Mouse (Mus musculus) ovary, adult 18-20 months (tissue): Measurements from ENCODE around the gene Cabin1.

Source experiments
- DNase-seq: peaks from one replicate; pipeline ENCODE4 v3.0.0; 2022; ENCODE audit warnings: low spot score, mixed read lengths

Gene Cabin1

GRCm38 (mm10) chr10:75635693-75636055 lies 128.5 kb downstream of the Cabin1 start:
- DNase-seq = peak; percentile 67

DNA sequence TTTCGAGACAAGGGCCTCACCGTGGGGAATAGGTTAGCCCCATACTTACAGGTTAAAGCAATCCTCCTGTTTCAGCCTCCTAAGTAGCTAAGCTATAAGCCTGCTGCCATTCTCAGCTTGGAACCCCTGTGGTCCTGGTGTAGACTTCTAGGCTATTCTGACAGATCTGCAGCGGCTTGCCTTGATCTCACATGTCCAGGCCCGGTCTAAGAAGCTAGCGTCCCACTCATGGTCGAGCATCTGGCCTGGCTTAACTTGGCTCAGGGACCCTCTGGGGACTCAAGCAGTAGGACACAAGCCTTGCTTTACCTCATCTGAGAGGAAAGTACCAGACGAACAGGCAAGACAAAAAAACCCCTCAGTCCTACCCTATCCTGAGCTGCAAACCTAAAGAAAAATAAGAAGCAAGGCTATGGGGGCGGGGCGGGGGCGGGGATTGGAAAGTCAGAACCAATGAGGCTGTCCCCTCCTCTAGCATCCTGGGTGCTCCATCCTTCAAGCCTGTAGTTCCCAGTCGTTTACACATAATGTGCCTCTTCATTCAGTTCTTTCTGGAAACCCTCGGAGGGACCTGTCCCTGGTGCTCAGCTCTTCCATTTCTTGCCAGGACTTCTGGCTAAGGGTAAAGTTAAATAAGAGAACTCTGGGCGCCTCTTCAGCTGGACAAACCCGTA lies 129.0 kb downstream of the Cabin1 start:
- no peak for DNase-seq

DNA sequence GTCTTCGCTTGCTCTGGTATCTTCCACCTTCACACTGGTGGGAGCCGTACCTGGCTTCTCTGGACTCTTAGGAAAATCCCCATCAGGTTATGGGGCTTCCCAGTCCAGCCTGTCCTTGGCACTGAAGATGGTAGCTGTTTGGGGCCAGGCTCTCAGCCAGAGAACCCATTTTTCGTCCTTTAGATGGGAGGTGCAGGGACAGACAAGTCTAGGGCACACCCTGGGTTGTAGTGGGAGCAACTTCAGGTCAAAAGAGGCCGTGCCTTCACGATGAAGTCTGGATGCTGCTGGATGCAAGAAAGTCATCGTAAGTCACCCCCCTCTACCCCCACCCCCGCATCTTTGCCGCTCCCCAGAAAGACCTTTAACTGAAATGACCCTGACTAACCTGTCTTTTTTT lies 129.5 kb downstream of the Cabin1 start:
- no peak for DNase-seq

DNA sequence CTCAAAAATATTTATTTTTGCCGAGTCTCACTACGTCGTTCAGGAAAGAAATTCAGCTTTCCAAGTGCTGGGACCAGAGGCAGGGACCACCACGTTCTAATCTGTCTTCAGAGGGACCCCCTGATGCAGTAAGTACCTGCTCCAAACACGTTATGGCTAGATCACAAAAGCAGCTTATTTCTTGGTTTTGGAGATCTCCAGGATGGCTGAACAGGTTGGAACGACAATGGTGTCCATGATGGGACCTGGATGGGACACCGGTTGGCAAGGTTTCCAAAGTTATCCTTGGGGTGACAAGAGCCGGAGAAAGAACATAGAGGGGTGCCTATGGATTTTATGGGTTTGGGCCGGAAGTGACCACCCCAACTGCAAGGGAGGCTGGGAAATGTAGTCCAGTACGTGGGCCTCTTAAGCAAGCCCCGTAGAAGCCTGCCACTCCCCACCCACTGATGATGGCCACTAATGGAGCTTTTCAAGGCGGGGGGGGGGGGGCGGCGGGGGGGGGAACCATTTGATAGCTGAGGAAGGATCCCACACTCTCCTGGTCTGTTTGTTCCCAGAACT lies 130.5 kb downstream of the Cabin1 start:
- no peak for DNase-seq

DNA sequence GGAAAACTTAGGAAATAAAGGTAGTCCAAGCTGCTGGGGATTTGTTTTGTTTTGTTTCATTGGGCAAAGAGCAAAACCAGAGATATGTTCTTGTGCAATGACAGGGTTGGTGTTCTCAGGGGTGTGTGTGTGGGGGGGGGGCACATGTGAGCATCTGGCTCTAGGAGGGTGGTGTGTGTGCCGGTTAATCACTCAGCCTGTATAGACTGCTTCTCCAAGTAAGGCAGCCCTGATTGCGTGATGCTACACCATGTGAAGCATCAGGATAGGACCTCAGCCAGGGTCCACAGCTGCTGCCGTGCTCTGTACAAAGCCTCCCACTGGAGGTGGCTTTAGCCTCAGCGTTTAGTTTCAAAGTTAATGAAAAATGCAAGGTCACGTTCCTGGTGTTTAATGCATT lies 131.1 kb downstream of the Cabin1 start:
- DNase-seq = no peak

DNA sequence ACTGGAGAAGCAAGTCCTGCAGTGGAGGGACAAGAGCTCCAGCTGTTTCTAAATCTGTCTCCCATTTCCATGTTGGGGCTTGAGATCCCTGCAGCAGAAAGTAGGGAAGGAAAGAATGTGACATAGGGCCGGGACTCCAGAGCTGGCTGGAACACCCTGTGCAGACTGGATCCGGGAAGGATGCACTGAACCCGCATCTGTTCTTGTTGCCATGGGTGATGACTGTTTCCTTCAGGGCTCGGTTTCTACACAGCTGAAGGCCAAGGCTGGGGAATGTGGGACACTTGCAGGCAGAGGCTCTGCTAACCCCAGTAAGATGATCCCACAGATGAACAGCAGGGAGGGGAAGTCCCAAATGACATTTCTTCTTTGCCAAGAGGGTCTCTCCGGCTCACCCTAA lies 131.5 kb downstream of the Cabin1 start:
- DNase-seq = peak; percentile 53

- peak; percentile 90 for DNase-seq
Observed at GRCm38 (mm10) chr10:75627490-75627889, 136.7 kb downstream of the Cabin1 start.

DNA sequence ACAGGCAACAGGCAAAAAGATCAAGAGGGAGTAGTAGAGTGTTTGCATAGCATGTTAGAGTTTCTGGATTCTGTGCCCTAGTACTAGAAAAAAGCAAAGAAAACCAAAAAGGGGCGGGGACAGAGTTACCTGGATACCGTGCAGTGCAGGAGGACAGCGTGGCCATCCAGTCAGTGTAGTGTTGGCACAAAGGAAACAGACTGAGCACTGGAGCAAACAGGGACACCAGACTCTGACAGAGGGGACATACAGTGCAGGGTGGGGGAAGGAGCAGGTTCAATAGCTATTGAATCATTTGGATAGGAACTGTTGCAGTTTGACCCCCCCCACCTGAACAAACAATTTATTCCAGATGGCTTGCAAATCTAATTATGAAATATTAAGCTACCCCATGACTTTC lies 137.2 kb downstream of the Cabin1 start:
- DNase-seq = no peak

DNA sequence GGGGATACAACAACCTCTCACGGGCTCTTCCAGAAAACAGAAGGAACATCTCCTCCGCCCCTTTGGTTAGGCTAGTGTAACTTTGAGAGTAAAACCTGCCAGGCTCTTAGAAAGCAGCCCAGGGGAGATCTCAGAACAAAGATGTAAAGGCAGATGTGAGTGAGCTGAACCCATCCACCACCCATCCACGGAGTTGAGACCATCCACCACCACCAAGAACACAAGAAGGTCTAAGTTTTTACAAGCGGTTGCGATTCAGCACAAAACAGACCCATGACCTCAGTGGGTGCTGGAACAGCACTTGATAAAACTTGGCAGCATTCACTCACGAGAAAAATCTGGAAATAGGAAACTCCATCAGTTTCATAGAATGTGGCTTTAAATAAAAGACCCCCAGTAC lies 138.2 kb downstream of the Cabin1 start:
- no peak for DNase-seq

GRCm38 (mm10) chr10:75620818-75621217 lies 143.3 kb downstream of the Cabin1 start:
- no peak for DNase-seq

GRCm38 (mm10) chr10:75616044-75616443 lies 148.1 kb downstream of the Cabin1 start:
- no peak for DNase-seq

- DNase-seq = no peak
Observed at GRCm38 (mm10) chr10:75610486-75610885, 153.7 kb downstream of the Cabin1 start.

- DNase-seq = peak; percentile 54
Observed at GRCm38 (mm10) chr10:75608975-75609374, 155.2 kb downstream of the Cabin1 start.

GRCm38 (mm10) chr10:75607253-75607652 lies 156.9 kb downstream of the Cabin1 start:
- no peak for DNase-seq

DNA sequence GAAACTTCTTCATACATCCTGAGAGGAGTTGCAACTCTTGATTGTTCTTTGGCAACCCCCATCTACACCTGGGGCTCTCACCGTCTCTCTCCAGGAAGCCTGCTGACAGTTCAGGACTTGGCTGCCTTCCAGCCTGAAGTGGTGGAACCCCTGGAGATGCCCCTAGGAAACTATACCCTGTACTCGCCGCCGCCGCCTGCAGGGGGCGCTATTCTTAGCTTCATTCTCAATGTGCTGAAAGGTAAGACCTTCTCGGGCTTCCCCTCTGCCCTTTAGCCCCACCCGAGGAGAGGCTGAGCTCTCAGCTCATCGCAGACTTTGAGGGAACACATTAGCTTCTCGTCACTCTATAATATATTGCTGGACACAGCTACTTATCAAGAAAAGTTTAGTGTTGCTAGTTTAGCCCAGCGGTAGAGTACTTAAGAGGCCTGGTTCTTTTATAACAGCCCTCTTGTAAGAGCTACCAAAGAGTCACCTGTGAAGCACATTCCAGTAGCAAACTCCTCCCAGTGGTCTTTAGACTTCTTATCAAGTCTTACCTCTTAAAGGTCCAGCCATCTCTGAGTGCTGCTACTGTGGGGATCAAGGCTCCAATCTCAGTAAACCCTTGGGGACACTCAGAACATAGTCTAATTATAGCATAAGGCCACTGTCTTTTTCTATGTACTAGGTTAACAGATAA lies 158.8 kb downstream of the Cabin1 start:
- DNase-seq = no peak

DNA sequence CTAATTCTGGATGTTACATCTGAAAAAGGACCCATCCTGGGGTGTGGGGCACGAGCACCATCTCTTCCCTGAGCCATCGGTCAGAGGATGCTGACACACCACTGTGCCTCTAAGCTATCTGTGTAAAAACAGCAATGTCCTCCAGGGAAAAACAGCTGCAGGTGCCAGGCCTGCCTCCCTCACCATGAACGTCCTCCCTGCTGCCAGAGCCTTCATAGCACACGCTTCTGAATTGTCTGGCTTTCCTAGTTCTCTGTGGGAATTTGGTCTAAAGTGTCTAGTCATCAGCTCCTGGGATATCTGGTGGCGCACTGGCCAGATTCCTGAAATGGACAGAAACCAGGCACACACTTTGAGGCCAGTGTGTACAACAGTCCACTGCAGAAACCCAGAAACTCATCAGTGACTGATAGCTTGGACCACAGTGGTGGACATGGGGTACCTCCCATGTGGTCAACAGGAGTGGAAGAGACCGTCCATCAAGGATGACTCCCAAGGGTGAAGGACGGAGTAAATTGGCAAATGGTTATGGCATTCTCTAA lies 163.9 kb downstream of the Cabin1 start:
- DNase-seq = no peak
